Mouse (Mus musculus) cerebellum, postnatal 14 days (tissue): ENCODE measurements around the gene Panx1.

Source experiments
- DNase-seq, 2 experiments: peaks; one replicate each; pipeline ENCODE4 v3.0.0; 2021; ENCODE audit warnings: mixed read lengths in 2 of 2

Gene Panx1

DNA sequence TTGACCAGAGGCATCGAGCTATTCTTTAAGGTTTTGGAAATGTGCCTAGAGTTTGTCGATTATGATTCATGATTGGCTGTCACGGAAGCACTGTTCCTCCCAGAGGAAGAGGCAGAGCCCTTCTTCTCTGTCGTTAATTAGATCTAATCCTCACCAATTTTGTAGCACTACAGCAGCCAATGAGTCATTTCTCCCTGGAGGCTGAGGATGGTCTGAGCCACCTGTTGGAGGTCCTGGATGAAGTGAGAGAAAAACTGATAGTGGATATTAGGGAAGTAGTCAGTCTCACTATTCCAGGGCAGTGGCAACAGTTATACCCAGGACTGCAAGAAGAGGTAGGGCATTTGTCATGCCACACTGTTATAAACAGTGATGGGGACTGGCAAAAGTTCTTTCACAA, 75.1 kb downstream of the Panx1 start:
- DNase-seq: no peak

DNA sequence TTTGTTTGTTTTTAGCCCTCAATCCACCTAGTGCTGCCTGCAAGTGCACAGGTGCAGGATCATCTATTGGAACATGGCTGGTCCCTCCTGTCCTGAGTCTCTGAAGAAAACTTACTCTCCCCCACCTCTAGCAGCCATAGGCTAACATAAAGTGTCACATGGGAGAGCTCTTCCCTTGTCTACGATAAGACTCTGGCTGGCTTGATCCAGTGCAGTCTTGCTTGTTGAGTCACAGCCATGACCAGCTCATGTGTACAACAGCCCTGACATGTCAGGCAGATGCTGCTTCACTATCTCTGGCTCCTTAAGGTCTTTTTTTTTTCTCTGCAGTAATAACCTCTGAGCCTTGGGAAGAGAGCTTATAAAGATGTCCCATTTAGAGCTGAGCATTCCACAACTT, 77.7 kb downstream of the Panx1 start:
- no peak for DNase-seq

GRCm38 (mm10) chr9:14966787-14967186, 78.5 kb downstream of the Panx1 start:
- no peak for DNase-seq

GRCm38 (mm10) chr9:14965368-14965767, 79.9 kb downstream of the Panx1 start:
- no peak for DNase-seq

DNA sequence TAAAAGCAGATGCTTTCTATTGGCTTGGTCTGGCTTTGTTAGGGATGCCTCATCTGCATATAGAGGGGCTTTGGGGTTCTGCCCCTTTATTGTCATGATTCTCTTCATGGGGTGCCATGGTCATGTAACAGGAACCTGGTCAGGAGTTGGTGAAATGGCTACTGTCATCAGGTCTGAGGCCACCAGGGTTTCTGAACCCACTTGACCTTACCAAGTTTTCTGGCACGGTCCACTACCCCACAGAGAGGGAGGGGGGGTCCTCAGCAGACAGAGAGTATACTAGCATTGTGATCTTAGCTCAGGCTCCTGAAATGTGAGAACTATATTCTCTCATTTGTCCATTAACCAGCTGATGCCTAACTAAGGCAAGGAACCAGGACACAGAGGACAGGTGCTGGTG, 82.5 kb downstream of the Panx1 start:
- DNase-seq: no peak

DNA sequence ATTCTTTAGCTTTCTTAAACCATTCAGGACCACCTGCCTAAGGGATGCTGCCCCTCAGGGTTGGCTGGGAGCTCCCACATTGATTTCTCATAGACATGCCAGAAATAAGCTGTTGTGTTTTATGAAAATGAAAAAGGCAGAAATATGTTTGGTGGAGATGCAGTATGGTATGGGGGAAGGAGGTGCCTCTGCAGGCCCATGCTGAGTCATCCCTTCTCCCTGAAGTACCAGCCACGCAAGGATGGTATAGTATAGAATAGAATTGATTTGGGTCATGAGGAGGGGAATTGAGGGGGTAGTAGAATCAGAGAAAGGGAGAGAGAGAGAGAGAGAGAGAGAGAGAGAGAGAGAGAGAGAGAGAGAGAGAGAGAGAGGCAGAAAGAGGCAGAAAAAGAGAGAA, 90.6 kb downstream of the Panx1 start:
- no peak for DNase-seq
